Mouse (Mus musculus) layer of hippocampus, adult 8-10 months (tissue): ENCODE results near the gene Ces2f. TPM values are rescaled to one million over a fixed set of nuclear protein-coding genes. Genes with fewer than 3 reads are reported as not detected.
"Not testable (repeated sequence)": the region's sequence is repeated elsewhere in the genome, so short reads cannot be mapped to it uniquely, and the experiment has no call there.

Source experiments
- DNase-seq, 2 experiments: peaks; one replicate each; pipeline ENCODE4 v3.0.0; 2022; ENCODE audit warnings: low spot score in 2 of 2
- total RNA-seq, 4 experiments: library from RNA; stranded (reverse); gene quantifications; 2 replicates each; pipeline ENCODE4 v1.2.4; 2022

Ces2f gene
- total RNA-seq, result not detected

DNA sequence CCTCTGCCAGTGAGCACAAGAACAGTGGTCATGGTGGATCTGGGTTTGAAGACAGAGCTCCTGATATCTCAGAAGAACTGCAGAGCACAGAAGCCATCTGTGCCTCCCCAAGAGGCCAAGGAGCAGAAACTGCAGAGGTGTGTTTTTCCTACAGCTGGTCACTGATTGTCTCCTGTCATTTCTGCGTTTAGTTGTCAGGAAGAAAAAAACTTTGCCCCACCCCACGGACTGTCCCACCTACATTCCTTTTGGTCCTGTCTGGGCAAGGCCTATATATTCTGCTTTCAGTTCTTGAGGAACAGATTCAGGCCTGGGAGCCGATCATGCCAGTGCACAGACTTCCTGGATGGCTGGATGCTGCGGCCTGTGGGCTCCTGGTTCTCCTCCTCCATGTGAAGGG is at the start of gene Ces2f:
Gene Ces2f (plus strand): TSS at position 301 of the 400 bp plus-strand sequence.
- DNase-seq, result no peak

DNA sequence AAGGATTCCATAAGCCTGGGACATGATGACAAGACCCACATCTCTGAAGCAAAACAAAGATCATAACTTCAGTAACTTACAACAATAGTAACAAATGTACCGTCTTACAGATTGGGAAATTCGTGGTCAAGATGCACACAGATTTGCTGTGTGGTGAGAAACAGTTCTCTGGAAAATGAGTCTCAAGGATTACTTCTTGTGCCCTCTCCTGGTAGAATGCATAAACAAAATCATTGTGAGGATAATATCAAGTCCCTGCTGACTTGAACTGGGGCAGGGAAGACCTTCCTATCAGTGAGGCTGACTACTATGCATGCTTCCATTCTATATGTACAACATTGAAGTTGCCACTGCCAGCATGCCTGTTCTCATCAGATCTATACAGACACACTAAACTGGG is 45.4 kb upstream of the Ces2f start:
- DNase-seq, result no peak

DNA sequence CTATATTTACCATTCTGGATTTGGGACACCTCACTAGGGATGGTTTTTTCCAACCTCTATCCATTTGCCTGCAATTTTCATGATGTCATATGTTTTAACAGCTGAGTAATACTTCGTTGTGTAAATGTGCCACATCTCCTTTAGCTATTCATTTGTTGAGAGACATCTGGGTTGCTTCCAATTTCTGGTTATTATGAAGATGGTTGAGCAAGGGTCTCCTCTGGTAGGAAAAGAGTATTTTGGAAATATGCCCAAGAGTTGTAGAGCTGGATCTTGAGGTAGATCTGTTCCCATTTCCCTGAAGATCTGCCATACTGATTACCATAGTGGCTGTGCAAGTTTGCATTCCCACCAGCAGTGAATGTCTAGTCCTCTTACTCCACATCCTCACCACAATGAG is 40.0 kb upstream of the Ces2f start:
- no peak for DNase-seq

DNA sequence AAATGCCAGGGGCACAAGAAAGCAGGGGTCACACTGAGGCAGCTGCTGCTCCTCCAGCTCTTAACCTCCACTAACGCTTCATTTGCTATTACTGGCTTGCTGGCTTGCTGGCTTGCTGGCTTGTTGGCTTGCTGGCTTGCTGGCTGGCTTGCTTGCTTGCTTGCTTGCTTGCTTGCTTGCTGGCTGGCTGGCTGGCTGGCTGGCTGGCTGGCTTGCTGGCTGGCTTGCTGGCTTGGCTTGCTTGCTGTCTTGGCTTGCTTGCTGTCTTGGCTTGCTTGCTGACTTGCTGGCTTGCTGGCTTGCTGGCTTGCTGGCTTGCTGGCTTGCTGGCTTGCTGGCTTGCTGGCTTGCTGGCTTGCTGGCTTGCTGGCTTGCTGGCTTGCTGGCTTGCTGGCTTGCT is 38.1 kb upstream of the Ces2f start:
- peak; percentile 9 to 10 for DNase-seq

DNA sequence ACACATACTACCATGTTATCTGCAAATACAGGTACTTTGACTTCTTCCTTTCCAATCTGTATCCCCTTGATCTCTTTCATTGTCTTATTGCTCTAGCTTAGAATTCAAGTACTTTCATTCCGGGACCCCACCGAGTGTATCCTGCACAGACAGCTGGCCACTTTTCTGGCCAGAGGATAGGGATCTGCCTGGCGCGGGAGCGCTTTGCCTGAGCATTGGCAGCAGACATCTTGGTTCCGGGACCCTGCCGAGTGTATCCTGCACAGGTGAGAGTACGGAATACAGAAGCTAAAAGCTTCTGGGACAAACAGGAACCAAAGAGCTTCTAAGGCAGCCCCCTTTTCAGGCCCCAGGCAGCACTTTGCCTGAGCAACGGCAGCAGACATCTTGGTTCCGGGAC is 37.5 kb upstream of the Ces2f start:
- not testable (repeated sequence) for DNase-seq

DNA sequence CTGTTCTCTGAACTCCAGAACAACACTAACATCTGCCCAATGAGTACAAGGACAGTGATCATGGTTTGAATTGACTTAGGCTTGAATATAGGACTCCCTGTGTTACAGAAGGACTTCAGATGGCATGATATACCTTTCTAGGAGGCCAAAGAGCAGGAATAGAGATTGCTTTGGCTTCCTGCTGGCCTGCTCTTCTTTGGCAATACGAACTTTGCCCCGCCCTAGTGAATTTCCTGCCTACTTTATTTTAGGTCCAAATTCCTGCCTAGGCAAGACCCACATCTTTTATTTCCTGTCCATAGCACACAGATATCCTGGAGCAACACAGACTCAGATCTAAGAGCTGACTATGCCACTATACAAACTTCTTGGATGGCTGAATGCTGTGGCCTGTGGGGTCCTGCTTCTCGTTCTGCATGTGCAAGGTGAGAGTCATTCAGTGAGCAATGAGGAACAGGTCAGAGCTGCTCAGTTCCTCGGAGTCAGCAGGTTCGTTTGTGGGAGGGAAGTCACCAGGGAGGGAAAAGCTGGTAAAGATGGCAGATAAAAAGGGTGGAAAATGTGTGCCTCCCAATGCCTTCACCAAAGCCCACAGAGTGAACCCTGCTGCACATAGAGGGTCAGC is 21.1 kb upstream of the Ces2f start, which contains the start of gene Ces2e:
Gene Ces2e (plus strand): TSS at position 289 of the 625 bp plus-strand sequence.
- no peak for DNase-seq

DNA sequence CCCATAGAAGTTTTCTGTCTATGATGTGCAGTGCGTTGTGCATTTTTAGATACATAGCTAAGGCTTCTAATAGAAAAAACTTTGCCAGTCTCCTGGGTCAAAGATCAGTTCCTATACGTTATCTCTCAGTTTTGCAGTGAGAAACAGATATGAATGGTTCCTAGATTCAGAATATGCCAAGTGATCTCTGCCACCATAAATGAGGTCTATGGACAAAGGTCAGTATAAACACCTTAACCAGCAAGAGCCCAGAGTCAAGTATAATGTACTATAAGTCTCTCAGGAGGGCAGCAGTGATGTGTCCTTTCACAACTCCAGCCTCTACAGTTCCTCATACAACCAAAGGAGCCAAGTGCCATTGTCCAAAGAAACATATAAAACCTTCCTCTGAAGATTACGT is 19.9 kb upstream of the Ces2f start:
- DNase-seq, result no peak

DNA sequence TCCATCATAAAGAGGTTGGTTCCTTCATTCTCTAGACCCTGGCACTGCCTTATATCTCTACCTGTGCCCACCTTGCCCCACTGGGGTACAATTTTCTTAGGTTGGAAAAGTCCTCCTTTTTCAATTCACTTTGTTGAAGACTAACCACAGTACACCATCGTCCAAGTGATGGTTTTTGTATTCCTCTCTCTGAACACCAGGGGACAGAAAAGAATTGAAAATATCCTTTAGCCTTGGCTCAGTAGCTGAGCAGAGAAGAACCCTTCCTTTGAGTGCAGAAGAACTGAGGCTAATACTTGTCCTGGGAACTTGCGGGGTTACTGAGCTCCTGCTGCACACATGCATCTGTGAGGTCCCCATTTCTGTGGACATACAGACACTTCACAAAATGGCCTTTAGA is 2.5 kb upstream of the Ces2f start:
- no peak for DNase-seq

DNA sequence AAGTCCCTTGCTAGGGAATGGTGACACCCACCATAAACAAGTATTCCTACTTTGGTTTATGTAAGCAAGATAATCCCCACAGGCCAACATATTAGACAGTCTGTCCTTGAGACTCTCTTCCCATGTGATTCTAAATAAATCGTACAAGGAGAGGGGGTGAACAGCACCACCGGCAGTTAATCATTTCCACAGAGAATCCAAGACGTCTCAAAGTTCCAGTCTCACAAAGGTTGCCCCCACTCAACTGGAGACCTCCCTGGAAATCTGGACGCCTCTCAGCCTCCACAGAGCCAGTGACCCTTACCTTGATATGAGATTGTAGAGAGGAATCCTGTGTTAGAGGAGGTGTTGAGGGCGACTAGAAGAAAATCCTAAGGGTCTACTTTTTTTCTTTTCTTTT is 1.9 kb downstream of the Ces2f start:
- DNase-seq, result no peak

DNA sequence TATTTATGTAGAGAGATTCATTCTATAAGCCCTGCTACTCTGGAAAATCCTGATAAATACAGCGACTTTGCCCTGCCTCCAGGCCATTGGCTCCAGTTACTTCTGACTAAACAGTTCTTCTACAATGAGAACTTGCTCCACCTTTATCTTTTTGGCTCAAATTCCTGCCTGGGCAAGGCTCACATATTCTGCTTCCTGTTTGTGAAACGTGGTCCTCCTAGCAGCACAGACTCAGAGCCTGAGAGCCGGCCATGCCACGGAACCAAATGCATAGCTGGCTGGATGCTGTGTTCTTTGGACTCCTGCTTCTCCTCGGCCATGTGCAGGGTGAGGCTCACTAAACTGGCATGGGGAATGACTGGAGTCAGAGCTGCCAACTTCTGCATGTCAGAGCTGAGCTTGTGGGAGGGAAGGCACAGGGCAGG is 14.4 kb downstream of the Ces2f start, which contains the start of gene Ces2g:
Gene Ces2g (plus strand): TSS at position 182 of the 425 bp plus-strand sequence.
- DNase-seq, result no peak

DNA sequence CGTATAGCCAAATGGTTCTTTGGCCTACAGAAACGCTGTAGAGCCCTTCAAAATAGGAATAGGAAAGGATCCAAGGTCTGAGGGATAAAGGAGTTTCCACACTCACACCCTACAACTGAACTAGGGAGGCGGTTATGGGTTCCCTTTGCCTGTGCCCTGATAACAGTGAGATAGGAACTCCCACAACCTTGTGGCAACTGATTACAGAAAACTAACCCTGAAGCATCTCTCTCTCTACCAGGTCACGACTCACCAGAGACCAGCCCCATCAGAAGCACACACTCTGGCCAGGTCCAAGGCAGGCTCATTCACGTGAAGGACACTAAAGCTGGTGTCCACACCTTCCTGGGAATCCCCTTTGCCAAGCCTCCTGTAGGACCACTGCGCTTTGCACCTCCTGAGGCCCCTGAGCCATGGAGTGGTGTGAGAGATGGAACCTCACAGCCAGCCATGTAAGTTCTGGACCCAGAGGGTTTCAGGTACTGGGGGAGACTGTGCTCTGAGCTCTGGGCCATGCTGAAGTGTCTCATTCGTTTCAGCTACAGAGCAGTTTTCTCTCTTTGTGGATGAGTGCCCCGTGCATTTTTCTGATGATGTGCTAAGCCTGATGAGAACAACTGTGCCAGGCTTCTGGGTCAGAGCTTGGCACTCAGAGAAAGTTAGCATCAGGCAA is 15.2 kb downstream of the Ces2f start:
- no peak for DNase-seq

DNA sequence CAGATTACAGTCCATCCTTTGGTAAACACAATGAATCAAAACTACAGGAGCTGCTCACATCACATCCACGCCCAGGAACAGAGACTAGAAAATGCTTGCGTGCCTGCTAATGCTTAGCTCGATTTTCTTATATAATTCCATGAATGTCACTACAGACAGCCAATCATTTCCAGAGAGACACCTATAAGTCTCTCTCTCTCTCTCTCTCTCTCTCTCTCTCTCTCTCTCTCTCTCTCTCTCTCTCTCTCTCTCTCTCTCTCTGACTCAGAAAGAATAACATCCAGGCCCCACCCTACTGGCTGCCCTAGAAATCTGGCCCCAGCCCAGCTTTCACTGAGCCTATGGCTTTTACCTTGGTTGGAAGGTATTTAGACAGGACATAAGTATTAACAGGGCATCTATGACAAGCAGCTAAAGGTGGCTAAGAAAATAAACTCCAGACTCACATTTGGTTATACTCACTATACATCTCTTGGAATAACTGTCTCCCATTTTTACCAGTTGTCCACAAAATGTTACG is 16.3 kb downstream of the Ces2f start:
- DNase-seq, result no peak

DNA sequence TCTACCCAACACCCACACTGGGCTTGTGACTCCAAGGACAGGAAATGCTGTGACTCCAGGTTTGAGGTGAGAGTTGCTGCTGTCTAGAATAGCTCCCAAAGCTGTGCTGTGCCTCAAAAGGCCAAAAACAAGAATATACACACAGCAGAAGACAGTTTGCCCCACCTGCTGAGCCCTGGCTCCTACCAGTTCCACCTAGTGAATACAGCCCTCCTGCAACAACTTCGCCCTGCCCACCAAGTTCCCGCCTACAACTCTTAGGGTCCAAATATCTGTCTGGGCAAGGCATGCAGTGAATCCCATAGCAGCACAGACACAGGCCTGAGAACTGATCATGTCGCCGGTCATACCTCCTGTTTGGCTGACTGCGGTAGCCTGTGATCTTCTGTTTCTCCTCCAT is 37.0 kb downstream of the Ces2f start:
- DNase-seq, result no peak

DNA sequence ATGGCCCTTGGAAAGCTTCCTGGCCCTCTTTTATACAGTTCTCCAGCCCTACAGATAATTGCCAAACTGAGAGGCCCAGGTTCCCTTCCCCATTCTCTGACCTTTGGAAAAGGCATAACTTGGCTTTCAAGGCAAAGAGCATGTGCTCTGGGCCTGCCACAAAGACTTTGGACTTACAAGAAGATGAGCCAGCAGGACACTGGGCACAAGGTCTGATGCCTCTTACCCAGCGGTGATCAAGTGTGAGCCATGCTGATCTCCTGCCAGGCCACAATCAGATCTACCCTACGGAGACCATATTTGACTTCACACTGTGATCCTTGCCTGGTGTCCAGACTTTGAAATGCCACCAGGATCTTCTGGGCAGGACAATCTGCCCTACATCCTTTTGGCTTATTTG is 37.8 kb downstream of the Ces2f start:
- no peak for DNase-seq

DNA sequence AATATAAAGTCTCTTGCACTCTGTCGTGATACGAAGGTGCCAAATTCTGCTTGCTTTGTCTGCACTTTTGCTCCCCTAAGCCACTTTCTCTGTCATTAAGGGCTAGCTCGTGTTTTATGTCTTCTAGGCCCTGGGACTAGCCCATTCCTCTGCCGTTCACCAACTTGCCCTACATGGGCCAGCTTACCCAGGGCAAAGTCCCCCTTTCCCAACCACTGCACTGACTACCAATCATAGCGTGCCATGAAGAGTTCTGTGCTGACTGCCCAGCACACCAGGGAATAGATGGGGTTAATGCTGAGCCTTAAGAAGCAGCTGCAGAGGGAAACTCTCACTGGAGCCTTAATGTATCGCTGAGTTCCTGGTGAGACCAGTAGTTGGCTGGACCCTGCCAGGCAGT is 51.0 kb downstream of the Ces2f start:
- DNase-seq, result no peak

DNA sequence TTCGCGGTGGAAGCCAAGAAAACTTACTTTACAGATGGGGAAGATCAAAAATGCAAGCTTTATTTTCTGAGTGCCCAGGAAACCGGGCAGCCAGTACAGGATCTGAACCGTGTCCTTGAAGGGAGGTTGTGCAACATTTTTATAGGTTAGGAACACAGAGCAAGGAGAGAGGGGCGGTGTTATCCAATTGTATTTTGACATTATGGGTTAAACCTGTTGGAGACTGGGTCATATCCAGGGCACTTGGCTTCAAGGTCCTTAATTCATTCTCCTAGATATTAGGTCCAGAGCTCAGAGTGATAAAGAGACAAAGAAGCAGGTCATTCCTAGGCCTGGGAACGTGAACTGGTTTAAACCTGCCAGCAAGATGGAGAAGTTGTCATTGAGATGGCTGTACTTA is 52.0 kb downstream of the Ces2f start:
- no peak for DNase-seq

DNA sequence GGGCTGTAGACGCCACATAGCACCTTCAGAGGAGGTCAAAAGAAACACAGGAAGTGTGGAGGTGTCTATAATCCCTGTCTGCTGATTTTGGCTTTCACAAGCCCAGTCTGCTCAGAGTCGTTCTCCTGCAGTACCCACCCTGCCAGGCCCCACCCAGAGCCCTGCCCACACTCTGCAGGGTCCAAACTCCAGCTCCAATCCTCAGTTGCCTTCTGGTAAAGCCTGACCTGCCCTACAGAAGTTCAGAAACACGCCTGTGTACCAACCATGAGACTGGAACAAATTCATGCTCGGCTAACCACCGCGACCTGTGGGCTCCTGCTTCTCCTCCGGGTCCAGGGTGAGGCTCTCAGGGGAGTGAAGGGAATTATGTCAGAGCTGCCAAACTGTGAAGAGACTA is 53.4 kb downstream of the Ces2f start, which contains the start of gene Ces2h:
Gene Ces2h (plus strand): TSS at position 268 of the 400 bp plus-strand sequence.
- no peak for DNase-seq

Other genes starting within 250 kb of the Ces2f start
- gene Ces2a, start 213.4 kb upstream of the Ces2f start, total RNA-seq, result not detected
- gene Ces2b, start 115.8 kb upstream of the Ces2f start, total RNA-seq, result under 1 TPM in 1 of 4 experiments, not detected in 3; 0.21 TPM
- gene Ces2c, start 100.3 kb upstream of the Ces2f start, total RNA-seq, result not detected
- gene Ces2e, start 21.1 kb upstream of the Ces2f start, total RNA-seq, result not detected
- under 1 TPM in 2 of 4 experiments, not detected in 2; 0.20 to 0.39 TPM for gene Ces2g, start 14.4 kb downstream of the Ces2f start, total RNA-seq
- gene Ces2h, start 53.5 kb downstream of the Ces2f start, total RNA-seq, result not detected
- not detected for gene Ces3a, start 101.2 kb downstream of the Ces2f start, total RNA-seq
- not detected for gene Ces3b, start 136.4 kb downstream of the Ces2f start, total RNA-seq
- gene Ces4a, start 184.4 kb downstream of the Ces2f start, total RNA-seq, result not detected
- gene Cbfb, start 223.3 kb downstream of the Ces2f start, total RNA-seq, result 10 to 100 TPM; 19.5 to 27.1 (median 23.1) TPM